Comparison of ENCODE assay signal across 8 mouse cellular contexts in the genomic region with DNA sequence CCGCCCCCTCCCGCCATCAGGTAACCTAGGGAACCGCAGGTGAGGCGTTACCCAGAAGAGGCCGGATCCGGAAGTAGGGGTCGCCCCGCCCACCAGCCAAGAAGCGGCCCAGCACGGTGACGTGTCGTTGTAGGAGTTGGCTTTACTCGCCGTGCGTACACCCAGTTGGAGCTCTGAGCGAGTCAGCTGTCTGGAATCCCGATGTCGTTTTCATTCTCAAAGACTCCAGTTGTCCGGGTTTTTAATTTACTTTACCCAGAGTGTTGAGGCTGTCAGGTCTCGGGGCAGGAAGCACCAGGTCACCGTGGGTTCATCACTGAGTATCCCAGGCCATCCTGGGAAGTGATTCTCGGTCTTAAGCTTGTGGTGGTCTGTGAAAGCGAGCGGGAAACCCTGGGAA. TPM values are rescaled to one million over a fixed set of nuclear protein-coding genes. Genes with fewer than 3 reads are reported as not detected.
DNase-seq lines count a peak whose midpoint lies in the region; ATAC-seq lines count a peak whose summit lies in the region.

No protein-coding gene starts in this region.

- ATAC-seq in megakaryocyte progenitor cell, adult 5-6 weeks (replicated peaks; ENCODE audit: poor library complexity) = peak; percentile 83

- DNase-seq in adipocyte (ENCODE audit: low spot score) = peak; percentile 97
- DNase-seq in embryo, embryonic 10 days (ENCODE audit: low spot score) = peak; percentile 97
- peak; percentile 88 for DNase-seq in gastrocnemius, postnatal 10 days
- peak; percentile 98 for DNase-seq in induced T-regulatory cell, adult 2 months (ENCODE audit: low read depth)
- peak; percentile 90 to 93 for DNase-seq in left cerebral cortex, adult 9 months (ENCODE audit: low spot score in 2 of 2)
- DNase-seq in right cerebral cortex, postnatal 14 days = peak; percentile 91
- peak; percentile 91 to 97 for DNase-seq in urinary bladder, postnatal 36 days (ENCODE audit: low spot score in 2 of 2)

RNA-seq across cellular contexts. Expression of a gene that starts 2.0 kb away (rescaled TPM):
- total RNA-seq in gastrocnemius, postnatal 10 days (2021) = 10 to 100 TPM; 72.4 to 75.1 TPM
- total RNA-seq in megakaryocyte progenitor cell, adult 5-6 weeks (2015) = 98.1 and 98.8 TPM in 2 replicates
- 108 and 118 TPM in 2 replicates for total RNA-seq in megakaryocyte progenitor cell, adult 5-6 weeks (2017)

Comparison
In these comparisons a context has a peak if more than half of its experiments do, and no peak if none do; other contexts are left out.
1. Peak in every context shown above with its lines: DNase-seq and ATAC-seq.